Mouse (Mus musculus) intestine, postnatal 0 days (tissue): ENCODE results near the gene Sgms1. TPM values are rescaled to one million over a fixed set of nuclear protein-coding genes. Genes with fewer than 3 reads are reported as not detected.

Experiments used
- ATAC-seq: fragments of 200-750 bp; cut with Nextera tagmentation; 2 replicates; pipeline ENCODE4 v1.8.0; 2017; ENCODE audit warnings: mild to moderate bottlenecking, moderate TSS enrichment, moderate library complexity
- H3K27ac ChIP-seq: fragments of 300-500 bp; sonication (generic); 2 replicates; pipeline ENCODE4 v1.5.1; 2014; ENCODE audit warnings: mild to moderate bottlenecking, low read depth, low read length, moderate library complexity
- H3K27me3 ChIP-seq: fragments of 300-500 bp; sonication (generic); replicated peaks from 2 replicates; pipeline ENCODE4 v1.6.1; 2014; ENCODE audit warnings: low read length, mixed read lengths; ENCODE audit not compliant: control insufficient read depth, insufficient read depth
- H3K36me3 ChIP-seq: fragments of 300-500 bp; sonication (generic); 2 replicates; pipeline ENCODE4 v1.6.1; 2014; ENCODE audit warnings: mild to moderate bottlenecking, moderate library complexity; ENCODE audit not compliant: control insufficient read depth, insufficient read depth
- H3K4me1 ChIP-seq: fragments of 300-500 bp; sonication (generic); replicated peaks from 2 replicates; pipeline ENCODE4 v1.6.1; 2014; ENCODE audit warnings: antibody characterized with exemption, low read length, mixed read lengths; ENCODE audit not compliant: control insufficient read depth, insufficient read depth
- H3K4me2 ChIP-seq: fragments of 300-500 bp; sonication (generic); replicated peaks from 2 replicates; pipeline ENCODE4 v1.6.1; 2014; ENCODE audit warnings: low read depth, mild to moderate bottlenecking, moderate library complexity
- H3K4me3 ChIP-seq: fragments of 300-500 bp; sonication (generic); 2 replicates; pipeline ENCODE4 v1.5.1; 2014; ENCODE audit warnings: low read depth, low read length
- H3K9ac ChIP-seq: fragments of 300-500 bp; sonication (generic); 2 replicates; pipeline ENCODE4 v1.6.1; 2014; ENCODE audit warnings: mild to moderate bottlenecking, low read depth, low read length
- H3K9me3 ChIP-seq: fragments of 300-500 bp; sonication (generic); 2 replicates; pipeline ENCODE4 v1.6.1; 2016; ENCODE audit warnings: mixed run types; ENCODE audit not compliant: control insufficient read depth
- CTCF ChIP-seq: sonication (generic); IDR thresholded peaks from 2 replicates; pipeline ENCODE4 v1.5.1; 2016; ENCODE audit warnings: low read depth, mild to moderate bottlenecking, control low read depth, antibody characterized with exemption, moderate library complexity
- WGBS: fragments of 180-500 bp; shearing (Covaris S2); extraction: QIAGEN DNeasy Blood & Tissue Kit; methylation state at CpG from one replicate; pipeline ENCODE4 v1.1.7; 2014; 5-methylcytosine and 5-hydroxymethylcytosine counted together
- polyA plus RNA-seq: library from polyadenylated mRNA; unstranded; fragments of >200 nt; fragmentation: Nextera tagmentation; extraction: Ambion mirVana; gene quantifications from 2 replicates; pipeline ENCODE4 v1.2.1, GENCODE M21; 2015

Gene Sgms1
- polyA plus RNA-seq, 1 experiment from 2014 or later, result 18.6 TPM

DNA sequence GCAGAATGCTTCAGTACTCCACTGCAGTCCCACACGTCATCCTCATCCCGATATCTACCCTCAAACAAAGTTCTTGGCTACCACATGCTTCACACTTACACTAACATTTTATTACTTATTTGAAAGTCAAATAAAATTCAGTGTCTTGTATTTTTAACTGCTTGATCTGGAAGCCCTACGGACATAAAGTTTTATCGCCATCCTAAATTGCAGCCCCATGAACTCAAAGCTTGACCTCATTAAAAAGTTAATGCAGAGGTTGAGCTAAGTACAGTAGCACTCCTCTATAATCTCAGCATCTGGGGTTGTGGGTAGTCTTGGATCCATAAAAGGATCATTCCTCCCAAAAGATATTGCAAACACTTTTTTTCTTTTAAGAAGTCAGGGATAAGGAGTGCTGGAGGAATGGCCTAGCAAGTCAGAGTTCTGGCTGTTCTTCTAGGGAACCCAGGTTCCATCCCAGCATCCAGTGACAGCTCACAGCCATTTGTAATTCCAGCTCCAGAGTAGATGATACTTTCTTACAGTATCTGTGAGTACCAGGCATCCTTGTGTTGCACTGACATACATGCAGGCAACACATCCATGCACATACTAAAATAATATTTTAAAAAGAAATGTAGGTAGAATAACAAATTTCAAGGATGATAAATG, 3.7 kb upstream of the Sgms1 start:
- 84% methylated on average over 4 of the region's 4 CpGs for WGBS
- Histone ChIP-seq H3K27ac (no peak overlapping the region), H3K9me3 (no peaks in the 10 kb centered on the region), H3K36me3 (no peaks in the 10 kb centered on the region), H3K27me3 (no peaks in the 10 kb centered on the region), H3K4me2 (no peak overlapping the region), H3K4me1 (peaks cover 8% of the 10 kb centered on the region; the same call in 1 of the 2 replicates), H3K9ac (no peak overlapping the region), H3K4me3 (no peak overlapping the region)
- no peak for ATAC-seq
- TF ChIP-seq CTCF, result no peak

- TF ChIP-seq CTCF, result no peak
- H3K4me3 ChIP-seq, result no peak overlapping the region
- no peak overlapping the region for H3K4me2 ChIP-seq
- H3K36me3 ChIP-seq, result no peaks in the 10 kb centered on the region
- no peaks in the 10 kb centered on the region for H3K27me3 ChIP-seq
- no peak overlapping the region for H3K27ac ChIP-seq
- peaks cover 8% of the 10 kb centered on the region for H3K4me1 ChIP-seq
- no peak overlapping the region for H3K9ac ChIP-seq
- ATAC-seq, result no peak
- H3K9me3 ChIP-seq, result no peaks in the 10 kb centered on the region
- 92% methylated on average over 3 of the region's 3 CpGs for WGBS
Measured at GRCm38 (mm10) chr19:32391441-32391840, 1.9 kb upstream of the Sgms1 start.

DNA sequence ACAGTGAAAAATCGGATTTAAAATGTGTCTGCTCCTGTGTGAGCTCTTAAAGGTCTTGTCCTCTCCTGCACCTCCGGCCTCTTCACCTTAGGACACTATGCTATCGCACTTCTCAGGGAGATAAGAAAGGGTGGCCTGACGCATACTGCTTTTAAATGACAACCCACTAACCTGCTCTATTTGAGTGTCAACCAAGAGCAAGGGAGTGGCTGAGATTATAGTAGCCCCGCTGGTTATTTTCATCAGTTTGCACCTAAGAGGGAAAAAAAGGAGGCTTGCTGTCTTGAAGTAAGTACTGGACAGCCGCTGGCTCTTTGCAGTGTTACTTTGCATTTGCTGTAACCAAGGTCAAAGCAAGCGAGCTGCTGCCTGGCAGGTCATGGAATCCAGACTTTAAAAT, 602 bp upstream of the Sgms1 start:
- Histone ChIP-seq H3K4me3 (peak overlapping the region; percentile 76; the same call in 1 of the 2 replicates), H3K9ac (peak overlapping the region; percentile 70), H3K36me3 (no peaks in the 10 kb centered on the region), H3K9me3 (no peaks in the 10 kb centered on the region), H3K4me2 (peak overlapping the region; percentile 97), H3K4me1 (peaks cover 8% of the 10 kb centered on the region), H3K27ac (peak overlapping the region; percentile 87), H3K27me3 (no peaks in the 10 kb centered on the region)
- TF ChIP-seq CTCF, result no peak
- ATAC-seq, result no peak
- WGBS, result 46% methylated on average over 7 of the region's 7 CpGs

DNA sequence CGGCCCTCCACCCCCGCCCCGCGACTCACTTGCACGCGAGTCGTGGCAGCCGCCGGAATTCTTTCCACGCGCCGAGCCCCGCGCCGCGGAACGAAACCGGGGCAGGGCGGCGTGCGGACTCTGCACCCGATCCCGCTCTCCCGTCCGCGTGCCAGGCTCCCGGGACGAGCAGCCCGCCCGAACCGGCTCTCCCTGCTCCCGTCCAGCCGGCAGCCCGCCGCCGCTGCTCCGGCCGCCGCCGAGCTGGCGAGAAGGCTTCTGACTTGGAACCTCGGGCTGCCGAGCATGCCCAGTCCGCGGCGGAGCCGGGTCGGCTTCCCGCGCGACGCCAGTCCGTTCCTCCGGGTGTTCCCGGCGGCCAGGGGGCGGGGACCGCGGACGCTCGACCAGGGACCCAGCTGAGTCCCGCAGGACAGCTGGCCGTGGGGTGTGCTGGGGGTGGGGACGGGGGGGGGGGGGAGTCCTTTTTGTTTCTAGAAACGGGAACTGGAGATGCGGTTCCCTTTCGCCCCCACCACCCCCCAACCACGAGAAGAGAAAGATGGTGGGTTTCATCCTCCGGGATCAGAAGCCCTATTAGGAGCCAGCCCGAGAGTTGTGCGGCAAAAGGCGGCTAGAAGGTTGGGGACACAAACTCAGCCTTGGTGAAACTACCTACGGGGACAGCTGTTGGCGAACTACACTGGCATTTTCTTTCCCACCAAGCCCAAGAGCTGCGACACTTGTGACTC, 1.2 kb downstream of the Sgms1 start:
- Histone ChIP-seq H3K27ac (peak overlapping the region; percentile 87), H3K4me2 (peak overlapping the region; percentile 97), H3K36me3 (no peaks in the 10 kb centered on the region), H3K4me3 (peak overlapping the region; percentile 76), H3K9me3 (no peaks in the 10 kb centered on the region), H3K27me3 (no peaks in the 10 kb centered on the region), H3K9ac (peak overlapping the region; percentile 70), H3K4me1 (peaks cover 8% of the 10 kb centered on the region)
- peak; percentile 83 for ATAC-seq
- TF ChIP-seq CTCF, result no peak
- WGBS, result under 1% methylated on average over 72 of the region's 75 CpGs

- H3K4me1 ChIP-seq, result peaks cover 8% of the 10 kb centered on the region
- peak overlapping the region; percentile 70 for H3K9ac ChIP-seq
- H3K9me3 ChIP-seq, result no peaks in the 10 kb centered on the region
- WGBS, result under 1% methylated on average over 66 of the region's 74 CpGs
- peak overlapping the region; percentile 76 for H3K4me3 ChIP-seq
- TF ChIP-seq CTCF, result peak; percentile 60
- peak overlapping the region; percentile 87 for H3K27ac ChIP-seq
- H3K36me3 ChIP-seq, result no peaks in the 10 kb centered on the region
- H3K4me2 ChIP-seq, result peak overlapping the region; percentile 97
- no peaks in the 10 kb centered on the region for H3K27me3 ChIP-seq
- ATAC-seq, result peak; percentile 20
Measured at GRCm38 (mm10) chr19:32387403-32388190, 1.9 kb downstream of the Sgms1 start.
